Mouse (Mus musculus) liver, adult (tissue): Measurements from ENCODE around the gene Sva.

Experiments
- GATA4 ChIP-seq: IDR thresholded peaks from 2 replicates; pipeline ENCODE4 v1.6.1; 2014; ENCODE audit warnings: mild to moderate bottlenecking, low read length; ENCODE audit not compliant: insufficient replicate concordance

Gene Sva

DNA sequence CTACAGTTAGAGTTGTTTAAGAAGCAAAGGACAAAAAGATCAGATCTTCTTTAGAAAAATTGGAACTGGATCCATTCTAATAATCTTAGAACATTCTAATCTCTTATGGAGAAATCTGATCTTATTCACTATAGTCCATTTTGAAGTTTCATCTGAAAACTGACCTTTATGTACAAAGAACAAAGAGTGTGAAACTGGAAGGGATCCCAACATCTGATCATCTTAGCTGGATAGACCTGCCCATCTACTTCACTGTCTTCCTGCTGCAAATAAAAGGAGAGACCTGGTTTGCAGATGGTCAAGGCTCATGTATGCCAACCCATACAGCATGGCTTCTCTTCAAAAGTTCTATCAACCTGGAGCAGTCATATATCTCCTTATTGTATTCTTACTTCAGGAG, at the start of gene Sva:
TSS of gene Sva (plus strand) at position 301 of the 400 bp plus-strand sequence.
- TF ChIP-seq GATA4: no peak
